Mouse (Mus musculus) midbrain, embryonic 14.5 days (tissue): ENCODE measurements at regions not wholly inside any gene's neighbourhood (a gene's known extent, or its start where the extent isn't known, plus 50 kb on each side); places are given as distances from the start of the nearest gene placed in this dataset.

Experiments used
- ATAC-seq: fragments of 200-750 bp; cut with Nextera tagmentation; 2 replicates; pipeline ENCODE4 v1.8.0; 2017; ENCODE audit warnings: moderate number of reproducible peaks, moderate library complexity; ENCODE audit not compliant: low FRiP score, low TSS enrichment
- DNase-seq: peaks from one replicate; pipeline ENCODE4 v3.0.0-alpha.2; 2015
- H3K27ac ChIP-seq: fragments of 300-500 bp; sonication (generic); replicated peaks from 2 replicates; pipeline ENCODE4 v1.5.1; 2014; ENCODE audit warnings: mild to moderate bottlenecking, low read depth, low read length, moderate library complexity
- H3K27me3 ChIP-seq: fragments of 300-500 bp; sonication (generic); 2 replicates; pipeline ENCODE4 v1.6.1; 2014; ENCODE audit warnings: low read length, control low read depth, mixed read lengths; ENCODE audit not compliant: control insufficient read depth, insufficient read depth
- H3K36me3 ChIP-seq: fragments of 300-500 bp; sonication (generic); 2 replicates; pipeline ENCODE4 v1.6.1; 2014; ENCODE audit warnings: low read length, control low read depth; ENCODE audit not compliant: control insufficient read depth, insufficient read depth
- H3K4me1 ChIP-seq: fragments of 300-500 bp; sonication (generic); 2 replicates; pipeline ENCODE4 v1.6.1; 2014; ENCODE audit warnings: mild to moderate bottlenecking, antibody characterized with exemption, low read length, control low read depth; ENCODE audit not compliant: control insufficient read depth, insufficient read depth
- H3K4me2 ChIP-seq: fragments of 300-500 bp; sonication (generic); 2 replicates; pipeline ENCODE4 v1.6.1; 2014; ENCODE audit warnings: mild to moderate bottlenecking, low read length, moderate library complexity
- H3K4me3 ChIP-seq: fragments of 300-500 bp; sonication (generic); replicated peaks from 2 replicates; pipeline ENCODE4 v1.5.1; 2014; ENCODE audit warnings: low read depth, low read length
- H3K9ac ChIP-seq: fragments of 300-500 bp; sonication (generic); replicated peaks from 2 replicates; pipeline ENCODE4 v1.6.1; 2014; ENCODE audit warnings: mild to moderate bottlenecking, low read length, moderate library complexity
- H3K9me3 ChIP-seq: fragments of 300-500 bp; sonication (generic); 2 replicates; pipeline ENCODE4 v1.6.1; 2016; ENCODE audit warnings: low read length, control low read depth, mixed read lengths; ENCODE audit not compliant: control insufficient read depth
- WGBS: fragments of 180-500 bp; shearing (Covaris S2); extraction: QIAGEN DNeasy Blood & Tissue Kit; methylation state at CpG from one replicate; pipeline ENCODE4 v1.1.7; 2014; 5-methylcytosine and 5-hydroxymethylcytosine counted together

- Histone ChIP-seq H3K27me3 (no peaks in the 10 kb centered on the region), H3K4me2 (no peak overlapping the region), H3K4me1 (no peaks in the 10 kb centered on the region), H3K27ac (no peak overlapping the region), H3K4me3 (no peak overlapping the region), H3K9ac (no peak overlapping the region), H3K36me3 (no peaks in the 10 kb centered on the region), H3K9me3 (no peaks in the 10 kb centered on the region)
- WGBS: 92% methylated on average over 5 of the region's 5 CpGs
- DNase-seq (no peak), ATAC-seq (no peak)
Observed at GRCm38 (mm10) chr15:5414401-5414800, 170.4 kb upstream of the Ptger4 start.

GRCm38 (mm10) chr15:5416031-5416430, 172.0 kb upstream of the Ptger4 start:
- no peaks in the 10 kb centered on the region for H3K9me3 ChIP-seq
- no peaks in the 10 kb centered on the region for H3K27me3 ChIP-seq
- no peak overlapping the region for H3K4me3 ChIP-seq
- no peak overlapping the region for H3K27ac ChIP-seq
- DNase-seq: no peak
- no peak overlapping the region for H3K4me2 ChIP-seq
- H3K36me3 ChIP-seq: no peaks in the 10 kb centered on the region
- H3K4me1 ChIP-seq: no peaks in the 10 kb centered on the region
- no peak for ATAC-seq
- no peak overlapping the region for H3K9ac ChIP-seq
- WGBS: 94% methylated on average over 3 of the region's 3 CpGs

GRCm38 (mm10) chr15:5426641-5427040, 182.7 kb upstream of the Ptger4 start:
- 85% methylated on average over 3 of the region's 3 CpGs for WGBS
- Histone ChIP-seq H3K36me3 (no peaks in the 10 kb centered on the region), H3K9me3 (no peaks in the 10 kb centered on the region), H3K4me3 (no peak overlapping the region), H3K9ac (no peak overlapping the region), H3K27ac (no peak overlapping the region), H3K4me1 (no peaks in the 10 kb centered on the region), H3K27me3 (no peaks in the 10 kb centered on the region), H3K4me2 (no peak overlapping the region)
- DNase-seq (no peak), ATAC-seq (no peak)

GRCm38 (mm10) chr15:5427319-5428048, 183.5 kb upstream of the Ptger4 start:
- Histone ChIP-seq H3K36me3 (no peaks in the 10 kb centered on the region), H3K9me3 (no peaks in the 10 kb centered on the region), H3K9ac (no peak overlapping the region), H3K27ac (no peak overlapping the region), H3K4me1 (no peaks in the 10 kb centered on the region), H3K27me3 (no peaks in the 10 kb centered on the region), H3K4me3 (no peak overlapping the region), H3K4me2 (no peak overlapping the region)
- 92% methylated on average over 7 of the region's 7 CpGs for WGBS
- no peak for DNase-seq
- ATAC-seq: no peak

- no peak for DNase-seq
- no peak overlapping the region for H3K9ac ChIP-seq
- no peak overlapping the region for H3K4me3 ChIP-seq
- WGBS: 80% methylated on average over 2 of the region's 2 CpGs
- no peak overlapping the region for H3K4me2 ChIP-seq
- no peaks in the 10 kb centered on the region for H3K9me3 ChIP-seq
- no peaks in the 10 kb centered on the region for H3K27me3 ChIP-seq
- no peaks in the 10 kb centered on the region for H3K4me1 ChIP-seq
- H3K36me3 ChIP-seq: no peaks in the 10 kb centered on the region
- H3K27ac ChIP-seq: no peak overlapping the region
- no peak for ATAC-seq
Observed at GRCm38 (mm10) chr15:5432018-5432417, 188.0 kb upstream of the Ptger4 start.

- no peaks in the 10 kb centered on the region for H3K9me3 ChIP-seq
- H3K4me2 ChIP-seq: no peak overlapping the region
- no peaks in the 10 kb centered on the region for H3K27me3 ChIP-seq
- H3K4me3 ChIP-seq: no peak overlapping the region
- DNase-seq: no peak
- no peaks in the 10 kb centered on the region for H3K36me3 ChIP-seq
- ATAC-seq: no peak
- no peak overlapping the region for H3K9ac ChIP-seq
- 76% methylated on average over 1 of the region's 1 CpGs for WGBS
- H3K27ac ChIP-seq: no peak overlapping the region
- H3K4me1 ChIP-seq: no peaks in the 10 kb centered on the region
Observed at GRCm38 (mm10) chr15:5437020-5437419, 193.0 kb upstream of the Ptger4 start.

GRCm38 (mm10) chr15:5446040-5446755, 202.2 kb upstream of the Ptger4 start:
- Histone ChIP-seq H3K27me3 (no peaks in the 10 kb centered on the region), H3K27ac (no peak overlapping the region), H3K9me3 (no peaks in the 10 kb centered on the region), H3K4me1 (no peaks in the 10 kb centered on the region), H3K9ac (no peak overlapping the region), H3K4me3 (no peak overlapping the region), H3K4me2 (no peak overlapping the region), H3K36me3 (no peaks in the 10 kb centered on the region)
- ATAC-seq: no peak
- 87% methylated on average over 9 of the region's 9 CpGs for WGBS
- no peak for DNase-seq

- no peak overlapping the region for H3K9ac ChIP-seq
- ATAC-seq (no peak), DNase-seq (no peak)
- H3K4me3 ChIP-seq: no peak overlapping the region
- H3K27me3 ChIP-seq: no peaks in the 10 kb centered on the region
- no peak overlapping the region for H3K4me2 ChIP-seq
- H3K36me3 ChIP-seq: no peaks in the 10 kb centered on the region
- WGBS: 71% methylated on average over 4 of the region's 4 CpGs
- no peak overlapping the region for H3K27ac ChIP-seq
- no peaks in the 10 kb centered on the region for H3K9me3 ChIP-seq
- no peaks in the 10 kb centered on the region for H3K4me1 ChIP-seq
Observed at GRCm38 (mm10) chr15:5446756-5447314, 202.8 kb upstream of the Ptger4 start.
